Mouse (Mus musculus) cerebellum, postnatal 4 days (tissue): Measurements from ENCODE around the gene Tbx1.

ENCODE experiments used
- DNase-seq, 2 experiments: peaks; one replicate each; pipeline ENCODE4 v3.0.0; 2022; ENCODE audit warnings: low spot score in 2 of 2, mixed read lengths in 1 of 2

Gene Tbx1

GRCm38 (mm10) chr16:18589804-18590790, at the start of gene Tbx1:
TSS of gene Tbx1 (minus strand) at chr16:18590671.
- no peak for DNase-seq

DNA sequence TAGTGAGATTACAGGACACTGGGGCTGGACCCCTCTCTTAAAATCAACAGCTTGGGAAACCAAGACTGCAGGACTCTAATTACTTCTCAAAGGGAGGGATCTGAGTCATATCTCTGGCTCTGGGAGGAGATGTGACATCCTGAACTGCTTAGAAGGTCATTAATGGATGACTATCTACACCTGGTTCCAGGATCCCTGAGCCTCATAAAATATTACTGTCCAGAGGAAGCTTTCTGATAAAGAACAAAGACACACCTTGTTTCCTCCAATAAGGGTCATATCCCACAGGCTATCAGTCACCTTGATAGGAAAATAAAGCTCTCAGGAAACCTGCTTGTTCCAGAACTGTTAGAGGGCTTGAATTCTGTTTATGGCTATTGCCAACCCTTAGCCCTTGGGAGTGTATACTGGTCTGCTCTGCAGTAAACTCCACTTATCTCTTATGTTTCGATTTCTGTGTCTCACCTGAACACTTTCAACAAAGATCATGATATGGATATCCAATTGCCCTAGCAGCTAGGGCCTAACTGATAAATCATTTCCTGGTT, 49.0 kb upstream of the Tbx1 start:
- DNase-seq = no peak

- DNase-seq = peak in 1 of 2 experiments; percentile 15
Observed at GRCm38 (mm10) chr16:18638396-18638795, 47.9 kb upstream of the Tbx1 start.

DNA sequence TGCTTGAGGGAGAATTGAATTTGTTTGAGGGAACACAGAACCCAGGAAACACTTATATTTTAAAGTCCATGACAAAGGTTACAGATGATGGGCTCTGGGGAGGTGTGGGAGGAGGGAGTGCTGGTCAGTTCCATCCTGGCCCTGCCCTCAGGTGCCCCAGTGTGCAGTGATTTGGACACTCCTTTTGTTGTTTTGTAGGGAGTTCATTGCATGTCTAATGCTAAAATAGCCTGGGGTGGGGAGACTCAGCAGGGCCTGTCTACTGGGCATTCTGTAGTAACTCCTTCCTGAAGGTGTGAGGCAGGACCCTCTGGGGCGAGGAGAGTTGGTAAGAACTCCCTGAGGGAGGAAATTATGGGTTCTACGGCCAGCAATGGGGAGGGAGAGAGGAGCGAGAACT, 46.3 kb upstream of the Tbx1 start:
- DNase-seq = peak in 1 of 2 experiments; percentile 7

DNA sequence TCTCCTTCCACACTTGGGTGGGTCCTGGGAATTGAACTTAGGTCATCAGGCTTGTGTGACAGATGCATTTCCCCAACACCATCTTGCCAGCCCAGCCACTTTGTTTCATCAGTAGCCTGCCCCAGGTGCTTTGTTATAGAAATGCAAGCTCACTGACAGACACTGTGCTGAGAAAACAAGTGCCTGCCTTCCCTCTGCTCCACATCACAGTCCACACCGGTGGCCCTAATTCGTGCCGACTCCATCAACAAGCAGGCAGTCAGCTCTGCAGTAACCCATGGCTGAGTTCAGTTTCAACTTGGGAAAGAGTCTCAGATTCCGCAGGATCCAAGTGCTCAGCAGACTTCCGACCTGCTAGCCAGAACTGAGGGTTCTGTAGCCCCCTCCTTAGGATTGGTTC, 45.9 kb upstream of the Tbx1 start:
- peak in 1 of 2 experiments; percentile 18 for DNase-seq

GRCm38 (mm10) chr16:18633333-18633732, 42.9 kb upstream of the Tbx1 start:
- DNase-seq = peak in 1 of 2 experiments; percentile 19

GRCm38 (mm10) chr16:18632816-18633215, 42.3 kb upstream of the Tbx1 start:
- DNase-seq = peak in 1 of 2 experiments; percentile 11

DNA sequence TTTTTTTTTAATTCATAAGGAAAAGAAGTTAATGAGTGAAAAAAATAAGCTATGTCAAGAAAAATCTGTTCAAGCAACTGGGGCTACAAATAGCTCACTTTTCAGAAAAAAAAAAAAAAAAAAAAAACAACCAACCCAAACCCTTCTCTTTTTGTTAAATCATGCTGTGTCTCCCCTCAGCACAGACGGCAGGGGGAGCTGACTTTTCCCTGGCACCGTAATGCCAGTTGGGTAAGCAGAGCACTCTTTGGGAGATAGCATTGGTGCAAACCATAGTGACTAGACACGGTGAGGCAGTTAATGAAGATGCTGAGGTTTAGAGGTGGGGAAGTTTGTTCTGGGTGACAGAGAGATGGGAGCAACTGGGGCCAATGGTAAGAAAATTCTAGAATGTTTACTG, 41.6 kb upstream of the Tbx1 start:
- peak in 1 of 2 experiments; percentile 8 for DNase-seq

GRCm38 (mm10) chr16:18631141-18631540, 40.7 kb upstream of the Tbx1 start:
- no peak for DNase-seq

DNA sequence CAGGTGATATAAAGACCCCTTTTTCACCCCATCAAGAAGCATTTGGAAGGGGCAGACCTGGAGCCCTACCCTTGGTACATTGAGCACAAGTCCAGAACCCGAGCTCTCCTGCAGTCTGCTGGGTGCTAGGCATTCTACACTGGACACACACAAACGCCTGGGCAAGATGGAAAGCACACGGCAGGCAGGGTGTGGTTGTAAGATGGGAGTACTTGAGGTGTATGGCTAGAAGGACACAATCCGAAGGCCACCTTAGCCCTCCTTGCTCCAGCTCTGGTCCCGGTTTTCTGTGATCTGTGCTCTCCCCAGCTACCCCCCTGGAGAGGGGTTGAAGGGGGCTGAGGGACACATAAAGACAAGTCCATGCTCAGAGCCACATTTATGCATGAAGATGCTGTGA, 39.8 kb upstream of the Tbx1 start:
- no peak for DNase-seq

DNA sequence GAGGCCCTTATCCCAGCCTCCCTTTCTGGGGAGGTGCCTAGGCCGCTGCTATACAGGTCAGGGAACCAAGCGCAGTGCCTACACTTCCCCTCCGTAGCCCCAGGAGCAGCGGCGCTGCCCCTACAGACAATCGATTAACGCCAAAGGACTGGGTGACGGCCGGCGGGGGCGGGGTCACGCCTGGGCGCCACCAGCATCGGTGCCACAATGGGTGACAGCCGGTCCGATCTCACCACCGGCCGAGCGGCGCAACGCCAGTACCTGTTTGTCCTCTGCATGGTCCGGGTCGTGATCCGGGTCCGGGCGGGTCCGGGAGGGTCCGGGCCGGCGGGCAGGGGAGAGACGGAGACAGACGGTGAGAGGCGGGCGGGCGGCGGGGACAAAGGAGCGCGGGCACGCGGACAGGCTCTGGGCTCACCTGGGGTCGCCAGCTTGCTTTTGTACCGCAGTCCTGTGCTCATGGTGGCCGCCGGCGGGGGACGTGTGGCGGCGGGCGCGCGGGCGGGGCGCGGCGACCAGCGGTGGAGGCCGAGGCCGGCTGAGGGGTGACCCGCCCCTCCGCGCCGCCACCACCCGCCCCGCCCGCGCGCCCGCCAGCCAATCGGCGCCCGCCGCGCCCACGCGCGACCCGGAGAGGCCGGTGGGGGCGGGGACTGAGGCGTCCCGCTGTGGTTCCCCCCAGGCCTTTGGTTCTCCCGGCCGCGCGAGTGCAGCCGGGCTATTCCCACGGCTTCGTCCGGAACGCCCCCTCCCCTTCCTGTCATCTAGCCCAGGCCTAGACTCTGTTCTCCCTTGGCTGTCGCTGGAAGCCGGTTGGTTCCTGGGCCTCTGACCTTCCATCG, 39.1 kb upstream of the Tbx1 start, which contains the start of gene Sept5:
Gene Sept5, minus strand, starts transcription at position 565 of the 842 bp plus-strand sequence.
- peak; percentile 44 to 78 for DNase-seq

DNA sequence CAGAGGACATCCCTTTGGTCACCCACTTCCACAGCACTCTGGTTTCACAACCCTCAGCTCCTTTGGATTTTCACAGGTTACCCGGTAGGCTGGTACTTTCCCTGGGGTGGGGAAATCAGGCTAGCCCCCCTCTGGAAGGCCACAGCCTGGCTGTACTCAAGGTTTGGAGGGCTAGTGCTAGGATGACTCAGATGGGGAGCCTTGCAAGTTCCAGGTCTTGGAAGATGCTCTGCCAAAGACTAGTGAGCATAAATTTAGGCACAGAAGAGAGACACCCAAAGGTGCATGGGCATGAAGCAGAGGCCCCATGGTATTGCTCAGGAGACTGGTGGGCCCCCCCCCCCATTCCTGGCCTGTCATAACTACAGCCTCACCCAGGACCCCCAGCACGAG, 38.5 kb upstream of the Tbx1 start:
- DNase-seq = no peak

DNA sequence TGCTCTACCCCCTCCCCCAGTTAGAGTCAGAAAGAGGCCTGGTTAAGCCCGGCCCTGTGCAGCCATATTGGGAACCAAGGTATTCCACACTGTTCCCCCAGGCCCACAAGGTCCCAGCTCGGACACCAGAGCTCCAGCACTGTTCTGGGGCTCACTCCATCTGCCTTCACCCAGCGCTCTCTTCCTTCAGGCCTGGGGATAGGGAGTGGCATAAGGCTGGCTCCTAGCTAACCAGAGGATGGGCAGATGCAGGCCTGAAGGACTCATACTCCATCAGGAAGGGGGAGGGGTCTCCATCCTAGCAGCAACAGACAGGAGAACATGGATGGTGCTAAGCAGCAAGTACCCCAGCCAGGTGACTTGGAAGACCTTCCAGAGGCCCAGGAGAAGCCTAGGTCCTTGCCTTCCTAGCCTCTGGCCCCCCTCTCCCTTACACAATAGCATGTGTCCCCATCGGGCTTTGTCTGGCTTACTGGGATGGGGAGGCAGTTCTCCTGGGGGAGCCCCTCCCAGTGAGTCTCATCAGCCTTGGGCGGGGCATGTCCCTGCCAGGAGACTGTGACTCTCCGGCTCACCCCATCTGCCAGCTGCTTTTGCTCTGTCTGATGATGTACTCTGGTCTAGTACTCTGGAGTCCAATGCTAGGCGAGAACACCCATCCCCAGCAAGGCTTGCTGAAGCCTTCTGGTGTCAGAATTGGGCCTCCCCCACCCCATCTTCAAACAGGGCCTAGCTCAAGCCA, 37.9 kb upstream of the Tbx1 start:
- peak in 1 of 2 experiments; percentile 14 for DNase-seq

- no peak for DNase-seq
Observed at GRCm38 (mm10) chr16:18627163-18627562, 36.7 kb upstream of the Tbx1 start.

DNA sequence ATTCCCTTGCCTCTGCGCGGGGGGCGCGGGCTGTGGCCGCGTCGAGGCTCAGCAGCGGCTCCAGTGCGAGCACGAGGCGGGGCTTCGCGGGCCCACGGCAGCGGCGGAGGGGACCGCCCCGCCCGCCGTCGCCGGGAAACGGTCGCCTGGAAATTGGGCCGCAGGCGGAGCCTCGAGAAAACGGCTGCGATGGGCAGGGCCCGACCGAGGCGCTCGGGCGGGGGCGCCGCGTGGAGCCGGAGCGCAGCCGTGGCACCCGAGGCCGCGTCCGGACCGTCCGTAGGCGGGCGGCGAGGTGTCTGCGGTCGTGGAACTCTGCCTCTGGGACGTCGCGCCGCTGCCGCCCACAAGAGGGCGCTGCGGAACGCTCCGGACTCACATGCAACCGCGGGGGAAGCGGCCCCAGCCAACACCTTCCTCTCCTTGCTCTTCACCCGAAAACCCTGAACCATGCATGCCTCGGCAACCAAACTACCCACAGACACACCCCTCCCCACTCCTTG, 36.0 kb upstream of the Tbx1 start, which contains the start of gene Gm49601:
Gene Gm49601, minus strand, starts transcription at position 52 of the 503 bp plus-strand sequence.
- DNase-seq = peak; percentile 72 to 88

DNA sequence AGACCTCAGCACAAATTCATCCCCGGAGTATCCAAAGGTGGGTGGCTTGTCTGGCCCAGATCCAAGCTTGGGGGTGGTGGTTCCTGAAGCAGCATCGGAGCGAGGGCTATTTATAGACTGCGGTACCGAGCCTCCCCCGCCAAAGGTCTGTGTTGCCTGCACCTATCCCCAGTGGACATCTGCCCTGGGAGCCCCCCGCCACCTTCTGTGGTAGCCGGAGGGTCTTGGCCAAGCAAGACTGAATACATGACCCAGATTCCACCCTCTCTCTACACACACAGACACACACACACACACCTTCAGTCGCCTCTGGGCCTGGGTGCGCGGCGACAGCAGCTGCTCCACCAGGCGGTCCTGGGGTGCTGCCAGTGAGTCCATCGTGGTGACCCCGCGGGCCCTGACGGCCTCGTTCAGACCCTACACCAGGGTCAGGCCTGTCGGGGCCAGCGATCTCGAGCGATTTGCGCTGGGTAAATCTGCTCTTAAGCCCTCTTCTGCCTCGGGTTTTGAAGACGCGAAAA, 35.4 kb upstream of the Tbx1 start:
- no peak for DNase-seq

DNA sequence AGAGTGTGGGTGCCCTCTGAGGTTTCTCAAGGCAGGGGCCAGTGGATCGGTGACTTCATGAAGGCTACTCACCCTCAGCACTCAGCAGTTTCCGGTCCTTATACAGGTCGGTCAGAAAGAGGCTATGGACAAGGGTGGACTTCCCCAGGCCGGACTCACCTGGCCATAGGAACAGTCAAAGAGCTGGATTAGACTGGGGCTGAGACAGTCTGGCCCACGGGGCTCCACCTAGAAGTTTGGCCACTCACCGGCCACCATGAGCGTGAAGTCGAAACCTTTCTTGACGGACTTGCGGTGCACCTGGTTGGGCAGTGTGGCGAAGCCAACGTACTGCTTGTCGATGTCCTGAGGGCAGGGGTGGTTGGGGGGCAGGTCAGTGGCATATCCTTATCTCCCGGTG, 34.6 kb upstream of the Tbx1 start:
- no peak for DNase-seq

GRCm38 (mm10) chr16:18624641-18625040, 34.2 kb upstream of the Tbx1 start:
- DNase-seq = no peak

- DNase-seq = no peak
Observed at GRCm38 (mm10) chr16:18623751-18624540, 33.5 kb upstream of the Tbx1 start.
